In genomic region chr3:30237493-30237892, GRCm38 (mm10) we compare ENCODE assay signal across 32 mouse cellular contexts.
"Had no signal": no experiment of that assay in that cellular context is flagged by ENCODE, and none has a peak within 500 bp of the region (broad histone marks: within the 10 kb centered on the region; RNA-seq: fewer than 3 reads in every experiment).

No protein-coding gene starts in this region.

- H3K9me3 ChIP-seq: limb, embryonic 10.5 days; limb, embryonic 12.5 days; limb, embryonic 13.5 days; limb, embryonic 15.5 days; liver, embryonic 12.5 days; liver, embryonic 13.5 days; liver, embryonic 15.5 days; lung, embryonic 15.5 days; megakaryocyte, embryonic 14.5 days; midbrain, embryonic 10.5 days; midbrain, embryonic 12.5 days; midbrain, embryonic 13.5 days; midbrain, embryonic 15.5 days; neural tube, embryonic 12.5 days had no signal

- H3K4me1 ChIP-seq: limb, embryonic 15.5 days; liver, embryonic 12.5 days; liver, embryonic 13.5 days; liver, embryonic 15.5 days; lung, embryonic 15.5 days; megakaryocyte, embryonic 14.5 days; midbrain, embryonic 10.5 days; midbrain, embryonic 12.5 days; midbrain, embryonic 13.5 days; midbrain, embryonic 15.5 days; neural tube, embryonic 12.5 days had no signal

- ATAC-seq: liver, embryonic 12.5 days; liver, postnatal 0 days; lung, postnatal 0 days; midbrain, embryonic 13.5 days; midbrain, embryonic 15.5 days; midbrain, embryonic 16.5 days had no signal

- H3K4me3 ChIP-seq: left cerebral cortex, adult 2 months; limb, embryonic 10.5 days; limb, embryonic 12.5 days; limb, embryonic 13.5 days; limb, embryonic 15.5 days; liver, embryonic 12.5 days; liver, embryonic 13.5 days; liver, embryonic 15.5 days; lung, embryonic 15.5 days; megakaryocyte, embryonic 14.5 days; midbrain, embryonic 10.5 days; midbrain, embryonic 12.5 days; midbrain, embryonic 13.5 days; midbrain, embryonic 15.5 days; myocyte; neural tube, embryonic 12.5 days had no signal

- DNase-seq: left cerebral cortex, postnatal 4 days; liver; liver, embryonic 13.5 days; liver, postnatal 0 days; lung, adult 18-20 months; lung, adult 2 months; lung, embryonic 14.5 days; lung, postnatal 10 days; lung, postnatal 14 days; lung, postnatal 36 days; lung, postnatal 4 days had no signal

- H3K9ac ChIP-seq: limb, embryonic 12.5 days; limb, embryonic 13.5 days; limb, embryonic 15.5 days; liver, embryonic 12.5 days; liver, embryonic 13.5 days; liver, embryonic 14.5 days; liver, embryonic 15.5 days; liver, postnatal 0 days; lung, embryonic 14.5 days; lung, embryonic 15.5 days; midbrain, embryonic 12.5 days; midbrain, embryonic 13.5 days; midbrain, embryonic 15.5 days; neural tube, embryonic 12.5 days had no signal

- H3K4me2 ChIP-seq: limb, embryonic 12.5 days; limb, embryonic 13.5 days; limb, embryonic 15.5 days; liver, embryonic 11.5 days; liver, embryonic 12.5 days; liver, embryonic 13.5 days; liver, embryonic 15.5 days; lung, embryonic 14.5 days; lung, embryonic 15.5 days; midbrain, embryonic 11.5 days; midbrain, embryonic 12.5 days; midbrain, embryonic 13.5 days; midbrain, embryonic 15.5 days; neural tube, embryonic 12.5 days had no signal

- H3K27ac ChIP-seq: left cerebral cortex, adult 2 months; limb, embryonic 10.5 days; limb, embryonic 12.5 days; limb, embryonic 13.5 days; limb, embryonic 15.5 days; liver, embryonic 12.5 days; liver, embryonic 13.5 days; liver, embryonic 14.5 days; liver, embryonic 15.5 days; lung, embryonic 15.5 days; macrophage; midbrain, embryonic 10.5 days; midbrain, embryonic 12.5 days; midbrain, embryonic 13.5 days; midbrain, embryonic 15.5 days; neural tube, embryonic 12.5 days had no signal

- H3K27me3 ChIP-seq: limb, embryonic 12.5 days; limb, embryonic 13.5 days; limb, embryonic 15.5 days; liver, embryonic 12.5 days; liver, embryonic 13.5 days; liver, embryonic 15.5 days; lung, embryonic 15.5 days; megakaryocyte, embryonic 14.5 days; midbrain, embryonic 12.5 days; midbrain, embryonic 13.5 days; midbrain, embryonic 15.5 days; neural tube, embryonic 12.5 days had no signal

- H3K36me3 ChIP-seq: limb, embryonic 15.5 days; liver, embryonic 12.5 days; liver, embryonic 13.5 days; liver, embryonic 15.5 days; lung, embryonic 15.5 days; midbrain, embryonic 10.5 days; midbrain, embryonic 12.5 days; midbrain, embryonic 13.5 days; midbrain, embryonic 15.5 days; neural tube, embryonic 12.5 days had no signal
